Mouse (Mus musculus) activated CD4-positive, CD25-positive, alpha-beta regulatory T cell, adult 4 months (primary cell): Measurements from ENCODE around the gene Arhgap25. TPM values are rescaled to one million over a fixed set of nuclear protein-coding genes. Genes with fewer than 3 reads are reported as not detected.
"Not testable (repeated sequence)": the region's sequence is repeated elsewhere in the genome, so short reads cannot be mapped to it uniquely, and the experiment has no call there.

ENCODE experiments used
- ATAC-seq: one replicate; pipeline ENCODE4 v1.8.0; 2017
- polyA plus RNA-seq, 2 experiments: library from polyadenylated mRNA; unstranded; fragments of 100-300 nt; shearing (Covaris generic); gene quantifications; one replicate each; pipeline ENCODE4 v1.2.1; 2017

The Arhgap25 gene
- polyA plus RNA-seq, 2 experiments from 2014 or later, result 76.6 to 80.0 TPM

- ATAC-seq, result no peak
Observed at GRCm38 (mm10) chr6:87535651-87536050, 2.6 kb upstream of the Arhgap25 start.

GRCm38 (mm10) chr6:87534855-87535575 is 2.0 kb upstream of the Arhgap25 start:
- peak; percentile 78 for ATAC-seq

- ATAC-seq, result peak; percentile 10
Observed at GRCm38 (mm10) chr6:87531456-87532015, 1.5 kb downstream of the Arhgap25 start.

DNA sequence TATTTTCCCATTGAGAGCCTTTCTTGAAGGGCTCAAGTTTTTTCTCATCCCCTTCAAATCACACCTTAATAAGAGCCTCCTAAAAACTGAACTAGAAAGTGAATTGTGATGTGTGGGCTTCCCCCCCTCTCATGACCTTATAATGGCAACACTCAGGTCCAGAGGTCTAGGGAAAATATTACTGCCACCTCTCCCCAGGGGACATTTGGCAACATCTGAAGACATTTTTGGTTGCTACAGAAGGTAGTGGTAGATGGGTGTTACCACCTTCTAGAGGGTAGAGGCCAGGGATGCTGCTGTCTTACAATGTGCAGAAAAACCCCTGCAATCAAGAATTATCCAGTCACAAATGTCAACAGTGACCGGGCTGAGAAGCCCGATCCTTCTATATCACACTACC is 2.7 kb downstream of the Arhgap25 start:
- no peak for ATAC-seq

DNA sequence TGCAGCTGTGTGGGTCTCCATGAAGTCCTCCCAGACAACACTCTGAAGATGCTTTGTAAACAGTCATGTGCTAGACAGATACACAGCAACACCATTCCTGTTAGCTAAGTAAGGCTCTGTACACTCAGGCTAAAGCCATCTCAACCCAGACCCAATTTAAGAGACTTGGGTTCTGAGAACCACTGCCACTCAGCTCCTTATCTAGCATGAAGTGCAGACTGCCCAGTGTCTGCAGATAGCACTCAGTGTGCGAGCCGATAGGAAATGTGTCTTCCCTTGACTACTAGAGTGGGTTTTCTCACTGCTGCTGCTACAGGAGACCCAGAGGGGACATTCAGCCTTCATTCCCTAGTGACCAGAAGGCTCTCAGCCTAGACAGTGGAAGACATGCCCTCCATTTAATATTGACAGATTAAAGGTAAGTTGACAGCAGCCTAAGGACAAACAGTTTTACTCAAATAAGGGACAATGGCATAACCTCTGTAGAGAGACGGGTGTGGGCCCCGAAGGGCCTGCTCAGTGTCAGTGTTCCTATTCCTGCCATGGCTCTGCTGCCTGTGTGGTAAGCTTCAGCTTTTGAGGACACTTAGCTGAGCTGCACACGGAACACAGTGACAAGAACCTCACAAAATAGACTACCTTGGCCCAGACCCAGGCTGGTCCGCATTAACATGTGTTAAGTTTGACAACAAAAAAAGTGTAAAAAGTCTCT is 5.1 kb downstream of the Arhgap25 start:
- ATAC-seq, result no peak

- no peak for ATAC-seq
Observed at GRCm38 (mm10) chr6:87527366-87527765, 5.7 kb downstream of the Arhgap25 start.

DNA sequence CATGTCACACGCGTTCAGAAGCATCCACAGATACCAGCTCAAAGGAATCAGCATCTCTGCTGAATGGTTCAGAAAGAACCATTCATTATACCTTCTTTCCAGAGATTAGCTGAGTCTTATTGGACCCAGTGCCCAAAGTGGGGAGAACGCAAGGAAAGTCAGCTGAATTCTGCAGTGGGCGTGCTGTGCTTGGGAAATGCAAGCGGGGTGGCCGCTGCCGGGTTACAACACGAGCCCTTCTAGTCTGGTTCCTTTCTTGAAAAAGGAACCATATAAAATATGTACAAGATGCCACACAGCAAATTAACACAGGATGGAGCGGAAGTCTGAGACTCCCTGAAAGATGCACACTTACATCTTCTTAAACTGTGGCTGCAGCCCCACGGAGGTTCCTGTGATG is 7.9 kb downstream of the Arhgap25 start:
- ATAC-seq, result no peak

DNA sequence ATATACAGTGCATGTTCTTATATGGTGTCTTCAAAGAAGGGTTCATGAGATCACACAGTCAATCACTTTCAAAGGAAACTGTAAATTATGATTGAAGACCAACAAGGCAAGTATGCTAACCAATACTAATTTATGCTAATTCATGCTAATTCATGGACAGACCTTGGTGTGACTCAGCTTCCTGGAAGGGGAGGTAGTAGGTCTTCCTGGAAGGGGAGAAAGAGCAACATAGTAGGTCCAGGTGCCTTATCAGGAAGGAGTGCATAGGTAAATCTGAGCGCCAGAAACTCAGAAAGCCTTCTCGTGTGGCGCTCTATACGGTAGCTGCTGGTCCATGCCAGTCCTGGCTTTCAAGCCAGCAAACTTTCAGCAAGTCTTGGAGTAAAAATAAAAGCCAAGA is 8.8 kb downstream of the Arhgap25 start:
- peak; percentile 53 for ATAC-seq

DNA sequence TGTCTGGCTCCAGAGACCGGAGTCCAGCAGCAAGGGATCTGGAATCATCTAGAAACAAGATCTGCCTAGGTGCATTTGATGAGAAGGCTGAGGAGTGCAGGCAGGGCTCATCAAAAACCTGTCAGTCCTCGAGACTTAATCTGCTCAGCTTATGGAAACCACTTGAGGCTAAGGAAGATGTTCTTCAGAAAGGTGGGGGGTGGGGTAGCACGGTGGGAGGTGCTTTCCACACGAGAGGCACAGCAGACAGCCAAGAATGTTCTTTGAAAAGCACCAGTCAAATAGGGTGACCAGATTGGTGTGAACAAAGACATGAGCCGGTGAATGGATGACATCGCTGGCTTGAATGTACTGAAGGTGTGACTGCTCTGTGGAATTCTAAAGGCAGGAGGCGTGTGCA is 9.3 kb downstream of the Arhgap25 start:
- ATAC-seq, result peak; percentile 41

DNA sequence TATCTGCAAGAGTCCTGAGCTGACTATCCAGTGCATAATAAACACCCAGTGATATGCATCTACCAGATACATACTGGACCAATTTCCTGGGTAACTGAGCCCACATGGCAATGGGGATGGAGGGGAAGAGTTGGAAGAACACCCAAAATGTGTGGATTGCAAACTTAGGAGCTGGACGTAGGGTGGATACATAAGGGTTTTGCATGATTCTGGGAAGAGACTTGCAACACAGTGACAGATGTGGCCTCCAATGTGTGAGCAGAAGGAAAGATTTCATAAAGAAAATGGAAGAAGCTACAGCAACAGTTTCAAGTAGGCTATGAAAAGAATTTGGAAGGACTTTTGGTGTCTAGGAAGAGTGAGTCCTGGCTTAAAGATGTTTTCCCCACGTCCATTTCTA is 10.0 kb downstream of the Arhgap25 start:
- ATAC-seq, result no peak

GRCm38 (mm10) chr6:87522236-87522635 is 10.8 kb downstream of the Arhgap25 start:
- ATAC-seq, result no peak

GRCm38 (mm10) chr6:87521705-87522104 is 11.4 kb downstream of the Arhgap25 start:
- not testable (repeated sequence) for ATAC-seq

DNA sequence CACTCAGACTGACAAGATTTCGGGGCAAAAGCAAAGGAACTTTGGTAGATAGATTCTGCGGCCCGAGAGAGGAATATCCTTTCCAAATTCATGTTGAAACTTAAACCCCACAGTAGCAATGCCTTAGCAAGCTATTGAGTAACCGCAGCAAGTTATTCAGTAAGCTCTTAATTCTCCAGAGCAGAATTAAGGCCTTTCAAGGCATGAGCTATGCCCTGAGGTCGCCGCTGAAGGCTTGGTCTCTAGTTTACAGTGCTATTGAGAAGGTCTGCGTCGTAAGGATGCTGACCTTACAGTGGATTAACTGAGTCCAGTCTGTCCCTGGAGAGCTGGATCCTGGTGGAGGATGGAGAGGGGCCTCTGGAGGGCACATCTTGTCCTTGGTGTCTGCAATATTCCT is 12.5 kb downstream of the Arhgap25 start:
- no peak for ATAC-seq

GRCm38 (mm10) chr6:87519809-87520208 is 13.2 kb downstream of the Arhgap25 start:
- peak; percentile 36 for ATAC-seq

DNA sequence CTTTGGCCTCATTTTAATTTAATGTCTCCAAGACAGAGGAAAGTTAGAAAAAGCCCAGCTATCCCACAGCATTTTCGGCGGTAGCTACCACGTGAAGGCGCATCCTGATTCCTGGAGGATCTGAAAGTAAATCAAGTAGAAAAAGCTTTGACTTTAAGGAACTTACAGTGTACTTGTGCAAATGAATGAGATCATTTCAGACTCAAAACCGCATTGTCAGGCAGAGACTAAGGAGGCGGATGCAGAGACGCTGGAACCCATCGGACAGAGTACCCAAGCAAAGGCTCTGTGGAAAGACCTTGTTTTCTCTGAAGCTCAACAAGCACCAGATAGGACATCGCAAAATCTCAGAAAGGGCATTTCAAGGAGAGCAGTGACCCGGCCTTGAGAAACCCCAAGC is 14.4 kb downstream of the Arhgap25 start:
- ATAC-seq, result no peak

DNA sequence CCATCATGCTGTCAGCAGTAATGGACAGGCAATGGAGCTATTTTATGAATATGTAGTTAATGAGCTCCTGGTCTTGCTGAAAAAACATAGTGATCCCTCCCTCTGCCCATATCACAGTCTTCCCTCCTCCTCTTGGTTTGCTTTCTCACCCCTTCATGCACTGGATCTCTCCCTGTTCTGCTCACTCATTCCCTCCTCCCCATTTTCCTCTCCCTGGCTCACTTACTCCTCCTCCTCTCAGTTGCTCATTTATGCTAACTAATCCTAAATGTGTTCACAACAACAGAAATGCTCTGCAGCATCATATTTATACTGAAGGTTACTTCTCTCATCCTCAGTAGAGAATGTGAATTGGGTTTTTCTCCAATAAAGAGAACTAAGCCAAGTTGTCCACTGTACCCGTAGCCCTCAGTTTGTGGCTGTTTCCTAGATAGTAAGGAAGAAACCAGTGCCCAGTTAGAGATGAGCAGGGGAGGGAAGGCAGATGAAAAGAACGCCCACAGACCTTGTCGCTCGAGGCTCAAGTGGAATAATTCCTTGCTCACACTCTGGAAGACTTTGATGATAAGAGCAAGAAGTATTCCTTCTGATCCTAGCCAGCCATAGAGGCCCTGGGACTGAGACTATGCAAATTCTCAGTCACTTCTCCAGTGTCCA is 15.2 kb downstream of the Arhgap25 start:
- no peak for ATAC-seq

DNA sequence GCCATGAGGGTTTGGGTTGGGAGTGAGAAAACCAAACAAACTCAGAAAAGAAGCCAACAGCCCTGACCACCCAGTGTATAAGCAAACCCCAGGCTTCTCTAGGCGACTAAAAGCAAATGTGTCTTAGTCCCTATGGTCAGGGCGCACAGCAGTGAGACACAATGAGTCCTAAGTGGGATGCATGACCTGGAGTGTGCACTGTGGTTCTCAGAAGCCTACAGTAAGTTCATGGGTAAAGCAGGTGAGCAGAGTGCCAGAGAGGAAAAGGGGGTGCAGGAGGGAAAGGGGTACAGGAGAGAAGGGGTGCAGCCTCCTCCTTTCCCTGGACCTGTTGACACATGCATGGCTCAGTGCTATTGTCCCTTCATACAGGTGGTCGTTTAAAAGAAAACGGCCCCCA is 18.7 kb downstream of the Arhgap25 start:
- no peak for ATAC-seq

- ATAC-seq, result peak; percentile 74
Observed at GRCm38 (mm10) chr6:87513046-87513767, 19.9 kb downstream of the Arhgap25 start.

DNA sequence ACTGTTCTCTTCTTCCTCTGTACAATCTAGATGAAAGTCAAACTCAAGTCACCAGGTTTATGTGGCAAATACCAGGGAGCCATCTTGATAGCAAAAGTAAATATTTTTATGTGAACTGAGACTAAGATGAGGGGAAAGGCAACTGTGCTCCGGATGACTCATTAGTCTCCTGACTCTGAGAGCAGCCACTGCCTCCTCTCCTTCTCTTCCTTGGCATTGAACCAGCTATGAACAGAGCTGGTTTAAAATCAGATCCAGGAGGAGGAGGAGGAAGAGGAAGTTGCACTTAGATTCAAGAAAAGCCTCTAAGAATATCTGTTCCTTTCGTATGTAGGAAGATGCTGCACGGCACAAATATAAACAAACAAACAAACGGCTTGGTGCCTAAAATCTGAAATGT is 22.1 kb downstream of the Arhgap25 start:
- ATAC-seq, result peak; percentile 24

DNA sequence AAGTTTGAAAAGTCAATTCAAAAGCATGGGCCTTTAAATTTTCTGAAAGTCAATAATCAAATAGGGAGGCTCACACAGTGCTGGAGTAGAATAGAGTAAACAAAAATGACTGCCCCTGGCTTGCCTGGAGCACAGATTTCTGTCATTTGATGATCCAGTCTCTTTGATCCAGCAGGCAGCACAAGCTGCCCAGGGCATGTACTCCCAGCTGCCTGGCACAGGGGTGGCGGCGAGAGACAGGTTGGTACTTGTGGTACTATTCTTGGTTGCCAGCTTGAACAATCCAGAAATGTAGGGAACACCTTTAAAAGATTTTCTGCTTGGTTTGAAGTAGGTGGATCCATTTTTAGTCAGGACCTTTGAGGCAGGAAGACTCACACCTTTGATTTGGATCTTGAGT is 23.3 kb downstream of the Arhgap25 start:
- no peak for ATAC-seq

- ATAC-seq, result no peak
Observed at GRCm38 (mm10) chr6:87504875-87505274, 28.2 kb downstream of the Arhgap25 start.

- ATAC-seq, result peak; percentile 60
Observed at GRCm38 (mm10) chr6:87503976-87504375, 29.1 kb downstream of the Arhgap25 start.

DNA sequence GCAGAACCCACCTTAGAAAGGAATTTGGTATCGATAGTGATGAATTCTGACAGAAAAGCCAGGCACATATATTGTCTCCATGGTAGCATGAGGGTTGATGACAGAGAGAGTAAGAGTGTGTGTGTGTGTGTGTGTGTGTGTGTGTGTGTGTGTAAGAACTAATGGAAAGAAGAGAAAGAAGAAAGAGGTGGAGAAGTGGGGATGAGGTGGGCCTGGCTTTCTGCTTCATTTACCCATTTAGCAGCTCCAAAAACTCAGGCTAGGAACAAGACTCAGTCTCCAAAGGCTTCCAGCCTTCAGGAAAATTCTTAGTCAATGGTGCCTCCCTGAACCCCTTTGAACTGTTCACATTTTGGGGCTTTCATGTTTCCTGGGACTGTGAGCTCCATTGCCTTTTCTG is 29.5 kb downstream of the Arhgap25 start:
- no peak for ATAC-seq
